Mouse (Mus musculus) midbrain, embryonic 11.5 days (tissue): ENCODE measurements around the gene Trmt11. TPM values are rescaled to one million over a fixed set of nuclear protein-coding genes. Genes with fewer than 3 reads are reported as not detected.
"Not testable (repeated sequence)": the region's sequence is repeated elsewhere in the genome, so short reads cannot be mapped to it uniquely, and the experiment has no call there.

Experiments
- ATAC-seq: fragments of 200-750 bp; cut with Nextera tagmentation; 2 replicates; pipeline ENCODE4 v1.8.0; 2017; ENCODE audit warnings: moderate TSS enrichment, moderate library complexity; ENCODE audit not compliant: low FRiP score
- DNase-seq: peaks from one replicate; pipeline ENCODE4 v3.0.0; 2015; ENCODE audit warnings: low spot score; ENCODE audit errors: missing footprints
- H3K27ac ChIP-seq: fragments of 300-500 bp; sonication (generic); 2 replicates; pipeline ENCODE4 v1.5.1; 2014; ENCODE audit warnings: low read depth, low read length
- H3K27me3 ChIP-seq: fragments of 300-500 bp; sonication (generic); 2 replicates; pipeline ENCODE4 v1.6.1; 2014; ENCODE audit warnings: mild to moderate bottlenecking, low read length, moderate library complexity, mixed read lengths; ENCODE audit not compliant: control insufficient read depth, insufficient read depth
- H3K36me3 ChIP-seq: fragments of 300-500 bp; sonication (generic); 2 replicates; pipeline ENCODE4 v1.6.1; 2014; ENCODE audit warnings: mild to moderate bottlenecking, low read length, moderate library complexity, mixed read lengths; ENCODE audit not compliant: control insufficient read depth, insufficient read depth
- H3K4me1 ChIP-seq: fragments of 300-500 bp; sonication (generic); 2 replicates; pipeline ENCODE4 v1.6.1; 2014; ENCODE audit warnings: low read length; ENCODE audit not compliant: control insufficient read depth, insufficient read depth
- H3K4me2 ChIP-seq: fragments of 300-500 bp; sonication (generic); 2 replicates; pipeline ENCODE4 v1.6.1; 2014; ENCODE audit warnings: mild to moderate bottlenecking, moderate library complexity
- H3K4me3 ChIP-seq: fragments of 300-500 bp; sonication (generic); 2 replicates; pipeline ENCODE4 v1.5.1; 2014; ENCODE audit warnings: low read depth, low read length
- H3K9ac ChIP-seq: fragments of 300-500 bp; sonication (generic); 2 replicates; pipeline ENCODE4 v1.6.1; 2014; ENCODE audit warnings: low read length
- H3K9me3 ChIP-seq: fragments of 300-500 bp; sonication (generic); 2 replicates; pipeline ENCODE4 v1.6.1; 2016; ENCODE audit warnings: low read length; ENCODE audit not compliant: control insufficient read depth
- WGBS: fragments of 180-500 bp; shearing (Covaris S2); extraction: QIAGEN DNeasy Blood & Tissue Kit; methylation state at CpG from one replicate; pipeline ENCODE4 v1.1.7; 2014; 5-methylcytosine and 5-hydroxymethylcytosine counted together
- polyA plus RNA-seq: library from polyadenylated mRNA; unstranded; fragments of >200 nt; fragmentation: Nextera tagmentation; extraction: Ambion mirVana; gene quantifications from 2 replicates; pipeline ENCODE4 v1.2.1, GENCODE M21; 2014

Gene Trmt11
- polyA plus RNA-seq, 1 experiment from 2014 or later: 27.8 TPM

DNA sequence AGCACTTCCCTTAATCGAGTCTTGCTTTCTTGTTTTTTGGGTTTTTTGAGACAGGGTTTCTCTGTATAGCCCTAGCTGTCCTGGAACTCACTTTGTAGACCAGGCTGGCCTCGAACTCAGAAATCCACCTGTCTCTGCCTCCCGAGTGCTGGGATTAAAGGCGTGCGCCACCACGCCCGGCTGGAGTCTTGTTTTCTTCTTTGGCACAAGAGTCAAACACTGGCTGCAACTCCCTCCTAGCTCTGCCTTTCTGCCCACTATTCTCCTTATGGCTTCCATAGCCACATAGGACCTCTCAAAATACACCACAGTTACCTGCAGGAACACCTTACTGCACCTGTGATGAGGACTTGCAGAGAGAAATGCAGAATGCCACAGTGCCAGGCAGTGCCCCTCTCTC is 64.6 kb downstream of the Trmt11 start:
- not testable (repeated sequence) for H3K27ac ChIP-seq, H3K4me1 ChIP-seq, H3K9ac ChIP-seq, H3K4me2 ChIP-seq, H3K36me3 ChIP-seq, H3K4me3 ChIP-seq, H3K27me3 ChIP-seq, H3K9me3 ChIP-seq, ATAC-seq
- 94% methylated on average over 7 of the region's 7 CpGs for WGBS
- DNase-seq: peak; percentile 51

DNA sequence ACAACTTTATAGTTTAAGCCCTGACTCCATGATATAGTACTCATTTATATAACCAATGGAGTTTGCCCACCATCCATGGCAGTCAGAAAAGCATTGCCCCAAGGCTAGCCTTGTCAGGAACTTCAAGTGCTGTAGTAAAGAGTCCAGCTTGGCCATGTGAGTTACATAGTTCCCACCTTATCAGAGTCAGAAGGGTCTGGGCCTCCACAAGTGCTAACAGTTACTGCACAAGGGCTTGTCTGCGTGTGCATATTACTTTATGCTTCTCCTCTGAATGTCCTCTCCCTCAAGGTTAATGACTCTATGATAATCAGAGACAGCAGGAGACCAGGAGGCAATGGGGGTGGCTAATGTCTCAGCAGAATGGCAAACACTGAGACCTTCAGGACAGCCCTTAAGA is 73.4 kb downstream of the Trmt11 start:
- no peak for ATAC-seq

GRCm38 (mm10) chr10:30521727-30522126 is 78.8 kb downstream of the Trmt11 start:
- H3K4me3 ChIP-seq: no peak overlapping the region

More for the DNA sequence above, 73.4 kb downstream of the Trmt11 start:
- H3K9me3 ChIP-seq: no peaks in the 10 kb centered on the region
- H3K27ac ChIP-seq: no peak overlapping the region
- WGBS: 97% methylated on average over 1 of the region's 1 CpGs
- H3K9ac ChIP-seq: no peak overlapping the region
- DNase-seq: no peak
- H3K27me3 ChIP-seq: no peaks in the 10 kb centered on the region
- H3K4me1 ChIP-seq: no peaks in the 10 kb centered on the region
- no peaks in the 10 kb centered on the region for H3K36me3 ChIP-seq
- H3K4me3 ChIP-seq: no peak overlapping the region
- H3K4me2 ChIP-seq: no peak overlapping the region

GRCm38 (mm10) chr10:30519143-30519542 is 81.4 kb downstream of the Trmt11 start:
- H3K27ac ChIP-seq: no peak overlapping the region
- 87% methylated on average over 5 of the region's 5 CpGs for WGBS
- ATAC-seq (no peak), DNase-seq (no peak)
- no peaks in the 10 kb centered on the region for H3K27me3 ChIP-seq
- no peak overlapping the region for H3K4me3 ChIP-seq
- H3K9me3 ChIP-seq: no peaks in the 10 kb centered on the region
- H3K4me1 ChIP-seq: no peaks in the 10 kb centered on the region
- no peaks in the 10 kb centered on the region for H3K36me3 ChIP-seq
- no peak overlapping the region for H3K9ac ChIP-seq
- no peak overlapping the region for H3K4me2 ChIP-seq

More at GRCm38 (mm10) chr10:30521727-30522126, 78.8 kb downstream of the Trmt11 start:
- Histone ChIP-seq H3K4me2 (no peak overlapping the region), H3K27me3 (no peaks in the 10 kb centered on the region), H3K9ac (no peak overlapping the region), H3K4me1 (no peaks in the 10 kb centered on the region), H3K36me3 (no peaks in the 10 kb centered on the region), H3K9me3 (no peaks in the 10 kb centered on the region), H3K27ac (no peak overlapping the region)
- DNase-seq (no peak), ATAC-seq (no peak)

GRCm38 (mm10) chr10:30517224-30517623 is 83.3 kb downstream of the Trmt11 start:
- Histone ChIP-seq H3K36me3 (no peaks in the 10 kb centered on the region), H3K4me3 (no peak overlapping the region), H3K27ac (no peak overlapping the region), H3K27me3 (no peaks in the 10 kb centered on the region), H3K4me1 (no peaks in the 10 kb centered on the region), H3K4me2 (no peak overlapping the region), H3K9me3 (no peaks in the 10 kb centered on the region), H3K9ac (no peak overlapping the region)
- ATAC-seq: 0 out of 2 replicates have a peak, but pooled peaks have one; percentile 40
- DNase-seq: no peak
- 71% methylated on average over 2 of the region's 2 CpGs for WGBS

DNA sequence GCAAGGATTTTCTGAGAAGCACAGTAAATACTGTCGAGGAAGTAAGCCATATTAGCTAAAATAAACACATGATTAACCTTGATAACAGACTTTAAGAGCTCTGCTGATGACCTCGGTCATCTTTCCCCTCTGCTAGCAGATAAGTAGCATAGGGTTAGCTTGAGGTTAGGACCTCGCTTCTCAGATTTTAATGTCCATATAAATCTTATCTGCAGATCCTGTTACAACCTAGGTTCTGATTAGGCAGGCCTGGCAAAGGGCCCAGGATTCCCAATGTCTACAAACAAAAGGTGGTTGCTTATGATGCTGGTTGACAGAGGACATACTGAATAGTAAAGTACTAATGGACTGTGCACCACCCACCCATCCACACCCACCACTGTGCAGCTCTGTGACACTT is 83.8 kb downstream of the Trmt11 start:
- WGBS: 76% methylated on average over 3 of the region's 3 CpGs
- Histone ChIP-seq H3K4me3 (no peak overlapping the region), H3K9ac (no peak overlapping the region), H3K36me3 (no peaks in the 10 kb centered on the region), H3K27ac (no peak overlapping the region), H3K4me2 (no peak overlapping the region), H3K27me3 (no peaks in the 10 kb centered on the region), H3K4me1 (no peaks in the 10 kb centered on the region), H3K9me3 (no peaks in the 10 kb centered on the region)
- DNase-seq (no peak), ATAC-seq (no peak)

- Histone ChIP-seq H3K4me1 (no peaks in the 10 kb centered on the region), H3K4me2 (no peak overlapping the region), H3K27ac (no peak overlapping the region), H3K9ac (no peak overlapping the region), H3K4me3 (no peak overlapping the region), H3K36me3 (no peaks in the 10 kb centered on the region), H3K27me3 (no peaks in the 10 kb centered on the region), H3K9me3 (no peaks in the 10 kb centered on the region)
- 81% methylated on average over 2 of the region's 2 CpGs for WGBS
- ATAC-seq (no peak), DNase-seq (no peak)
Measured at GRCm38 (mm10) chr10:30504736-30505135, 95.8 kb downstream of the Trmt11 start.

- ATAC-seq (no peak), DNase-seq (no peak)
- Histone ChIP-seq H3K27ac (no peak overlapping the region), H3K4me1 (no peaks in the 10 kb centered on the region), H3K4me3 (no peak overlapping the region), H3K4me2 (no peak overlapping the region), H3K36me3 (no peaks in the 10 kb centered on the region), H3K9ac (no peak overlapping the region), H3K9me3 (no peaks in the 10 kb centered on the region), H3K27me3 (no peaks in the 10 kb centered on the region)
- WGBS: 85% methylated on average over 2 of the region's 2 CpGs
Measured at GRCm38 (mm10) chr10:30503168-30503567, 97.4 kb downstream of the Trmt11 start.

DNA sequence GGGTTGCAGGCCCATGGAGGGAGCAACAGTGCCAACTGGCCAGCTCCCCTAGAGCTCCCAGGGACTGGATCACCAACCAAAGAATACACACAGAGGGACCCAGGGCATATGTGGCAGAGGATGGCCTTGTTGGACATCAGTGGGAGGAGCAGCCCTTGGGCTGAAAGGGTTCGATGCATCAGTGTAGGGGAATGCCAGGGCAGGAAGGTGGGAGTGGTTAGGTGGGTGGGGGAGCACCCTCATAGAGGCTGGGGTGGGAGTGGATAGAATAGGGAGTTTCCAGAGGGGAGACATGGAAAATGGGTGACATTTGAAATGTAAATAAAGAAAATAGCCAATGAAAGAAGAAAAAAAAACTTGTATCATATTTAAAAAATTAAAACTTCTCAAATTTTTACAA is 97.8 kb downstream of the Trmt11 start:
- ATAC-seq: no peak
- Histone ChIP-seq H3K9ac (no peak overlapping the region), H3K27me3 (no peaks in the 10 kb centered on the region), H3K9me3 (no peaks in the 10 kb centered on the region), H3K4me3 (no peak overlapping the region), H3K4me2 (no peak overlapping the region), H3K27ac (no peak overlapping the region), H3K36me3 (no peaks in the 10 kb centered on the region), H3K4me1 (no peaks in the 10 kb centered on the region)
- 74% methylated on average over 1 of the region's 1 CpGs for WGBS
- DNase-seq: no peak

DNA sequence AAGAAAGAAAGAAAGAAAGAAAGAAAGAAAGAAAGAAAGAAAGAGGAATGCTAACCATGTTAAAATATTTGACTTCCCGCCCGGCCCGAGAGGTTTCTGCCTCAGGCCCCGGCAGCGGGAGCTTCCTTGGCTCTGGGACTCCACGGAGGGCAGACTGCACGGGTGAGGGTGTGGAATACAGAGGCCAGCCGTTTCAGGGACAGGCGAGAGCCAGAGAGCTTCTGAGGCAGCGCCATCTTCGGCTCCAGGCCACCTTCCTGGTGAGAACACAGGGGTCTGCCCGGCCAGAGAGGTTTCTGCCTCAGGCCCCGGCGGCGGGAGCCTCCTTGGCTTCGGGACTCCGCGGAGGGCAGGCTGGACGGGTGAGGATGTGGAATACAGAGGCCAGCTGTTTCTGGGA is 102.3 kb downstream of the Trmt11 start:
- WGBS: 81% methylated on average over 19 of the region's 19 CpGs
- DNase-seq, ATAC-seq, H3K9ac ChIP-seq, H3K4me3 ChIP-seq, H3K27me3 ChIP-seq, H3K36me3 ChIP-seq, H3K27ac ChIP-seq, H3K4me1 ChIP-seq, H3K9me3 ChIP-seq, H3K4me2 ChIP-seq: not testable (repeated sequence)
